Mouse (Mus musculus) embryonic facial prominence, embryonic 10.5 days (tissue): ENCODE measurements around the gene Cog6. TPM values are rescaled to one million over a fixed set of nuclear protein-coding genes. Genes with fewer than 3 reads are reported as not detected.
A peak's percentile ranks its signal among the peaks of the same experiment; 100 is the strongest.

ENCODE experiments used
- DNase-seq: peaks from one replicate; pipeline ENCODE4 v3.0.0-alpha.2; 2017; ENCODE audit warnings: low spot score
- H3K27ac ChIP-seq: fragments of 300-500 bp; sonication (generic); replicated peaks from 2 replicates; pipeline ENCODE4 v1.5.1; 2016; ENCODE audit warnings: mild to moderate bottlenecking
- H3K27me3 ChIP-seq: fragments of 300-500 bp; sonication (generic); replicated peaks from 2 replicates; pipeline ENCODE4 v1.6.1; 2016; ENCODE audit warnings: low read depth, mild to moderate bottlenecking; ENCODE audit not compliant: poor library complexity, severe bottlenecking
- H3K36me3 ChIP-seq: fragments of 300-500 bp; sonication (generic); replicated peaks from 2 replicates; pipeline ENCODE4 v1.6.1; 2016; ENCODE audit warnings: mild to moderate bottlenecking, moderate library complexity
- H3K4me1 ChIP-seq: fragments of 300-500 bp; sonication (generic); 2 replicates; pipeline ENCODE4 v1.6.1; 2016
- H3K4me3 ChIP-seq: fragments of 300-500 bp; sonication (generic); 2 replicates; pipeline ENCODE4 v1.5.1; 2016; ENCODE audit warnings: mild to moderate bottlenecking, moderate library complexity
- H3K9me3 ChIP-seq: fragments of 300-500 bp; sonication (generic); 2 replicates; pipeline ENCODE4 v1.6.1; 2016; ENCODE audit warnings: mild to moderate bottlenecking
- WGBS: fragments of 180-500 bp; shearing (Covaris S2); methylation state at CpG from one replicate; pipeline ENCODE4 v1.1.7; 2016; 5-methylcytosine and 5-hydroxymethylcytosine counted together
- polyA plus RNA-seq: library from polyadenylated mRNA; unstranded; fragments of >200 nt; fragmentation: Nextera tagmentation; extraction: Ambion mirVana; gene quantifications from 2 replicates; pipeline ENCODE4 v1.2.1, GENCODE M21; 2016

Cog6 gene
- polyA plus RNA-seq, 1 experiment from 2014 or later = 37.1 TPM

DNA sequence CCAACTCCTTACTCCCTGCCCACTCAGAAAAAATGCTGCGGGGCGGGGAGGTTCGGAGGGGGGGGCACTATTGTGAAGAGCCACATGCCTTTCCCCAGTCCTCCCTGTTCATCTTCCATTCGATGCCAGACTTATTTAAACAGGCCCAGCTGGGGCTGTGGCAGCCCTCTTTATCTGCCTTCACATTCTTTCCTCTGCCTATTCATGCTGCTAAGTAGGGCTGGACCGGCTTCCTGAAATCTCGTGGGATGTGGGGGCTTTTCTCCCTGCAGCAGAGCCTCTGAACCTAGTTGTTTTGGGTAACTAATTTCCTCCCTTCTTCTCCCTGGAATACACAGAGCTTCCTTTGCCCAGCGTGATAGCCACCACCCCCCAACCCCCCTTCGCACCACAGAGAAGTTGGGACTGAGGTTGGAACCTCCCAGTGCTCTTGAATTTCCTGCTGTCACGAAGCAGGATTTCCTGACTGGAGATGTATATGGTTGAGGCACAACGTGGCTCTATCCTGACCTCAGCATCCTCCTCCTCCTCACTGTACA, 61.5 kb downstream of the Cog6 start:
- Histone ChIP-seq H3K27me3 (no peaks in the 10 kb centered on the region), H3K4me1 (peaks cover 13% of the 10 kb centered on the region), H3K4me3 (no peak overlapping the region), H3K36me3 (no peaks in the 10 kb centered on the region), H3K9me3 (no peaks in the 10 kb centered on the region), H3K27ac (peak overlapping the region; percentile 70)
- WGBS = 18% methylated on average over 10 of the region's 10 CpGs
- DNase-seq = peak; percentile 34

DNA sequence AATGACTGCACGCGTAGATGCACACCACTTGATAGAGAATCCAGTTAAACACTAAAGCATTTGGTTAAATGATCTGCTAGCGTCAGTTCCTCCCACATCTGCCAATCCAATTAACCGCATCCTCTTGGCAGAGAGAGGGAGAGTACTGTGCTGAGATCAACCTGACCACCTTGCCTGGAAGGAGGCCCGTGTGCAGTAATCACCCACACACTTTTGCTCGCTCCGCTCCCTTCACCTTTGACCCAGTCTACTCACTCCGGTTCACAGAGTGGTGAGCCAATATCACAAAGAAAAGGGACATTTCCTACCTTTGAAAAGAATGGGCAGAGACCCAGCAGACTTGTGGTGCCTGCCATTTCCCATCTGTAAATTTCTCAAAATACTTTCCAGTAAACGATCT, 62.4 kb downstream of the Cog6 start:
- H3K9me3 ChIP-seq = no peaks in the 10 kb centered on the region
- H3K27me3 ChIP-seq = no peaks in the 10 kb centered on the region
- H3K27ac ChIP-seq = no peak overlapping the region
- H3K4me3 ChIP-seq = no peak overlapping the region
- H3K4me1 ChIP-seq = peaks cover 13% of the 10 kb centered on the region
- 66% methylated on average over 9 of the region's 9 CpGs for WGBS
- H3K36me3 ChIP-seq = no peaks in the 10 kb centered on the region
- no peak for DNase-seq

DNA sequence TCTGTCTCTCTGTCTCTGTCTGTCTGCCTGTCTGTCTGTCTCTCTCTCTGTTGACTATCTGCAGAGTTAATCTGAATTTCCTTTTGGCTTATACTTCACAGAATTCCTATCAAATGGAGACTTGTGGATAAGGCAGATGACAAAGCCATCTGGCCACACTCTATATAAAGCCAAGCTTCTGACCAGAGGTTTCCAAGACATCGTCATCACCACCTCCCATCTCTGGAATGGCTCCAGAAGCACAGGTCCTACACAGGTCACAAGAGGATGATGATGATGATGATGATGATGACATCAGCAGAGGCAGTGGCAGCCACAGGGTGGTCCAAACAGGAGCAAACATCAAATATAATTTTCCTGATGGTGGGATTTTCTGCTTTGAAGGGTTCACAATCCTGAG, 63.2 kb downstream of the Cog6 start:
- Histone ChIP-seq H3K36me3 (no peaks in the 10 kb centered on the region), H3K9me3 (no peaks in the 10 kb centered on the region), H3K27ac (no peak overlapping the region), H3K4me1 (peaks cover 13% of the 10 kb centered on the region), H3K27me3 (no peaks in the 10 kb centered on the region), H3K4me3 (no peak overlapping the region)
- WGBS = 90% methylated on average over 1 of the region's 1 CpGs
- DNase-seq = no peak

DNA sequence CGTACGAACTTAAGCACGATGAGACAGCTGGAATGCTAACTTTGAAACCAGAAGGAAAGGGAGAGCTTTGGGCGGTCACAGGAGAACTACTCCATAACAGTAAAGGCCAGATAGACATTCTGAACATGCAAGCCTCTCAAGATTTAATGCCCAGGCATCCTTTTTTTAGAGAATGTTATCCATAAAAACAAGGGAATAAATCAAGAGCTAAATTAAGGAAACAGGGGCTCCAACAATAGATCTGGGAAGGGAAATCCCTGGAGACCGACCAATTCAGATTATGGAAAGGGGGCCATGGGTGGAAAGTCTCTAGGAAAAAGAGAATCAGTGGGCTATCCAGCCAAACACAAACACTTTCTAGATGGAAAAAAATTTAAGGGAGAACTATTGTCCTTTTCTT, 68.2 kb downstream of the Cog6 start:
- 95% methylated on average over 5 of the region's 5 CpGs for WGBS
- Histone ChIP-seq H3K9me3 (no peaks in the 10 kb centered on the region), H3K36me3 (no peaks in the 10 kb centered on the region), H3K4me3 (no peak overlapping the region), H3K4me1 (no peaks in the 10 kb centered on the region), H3K27ac (no peak overlapping the region), H3K27me3 (no peaks in the 10 kb centered on the region)
- DNase-seq = no peak

DNA sequence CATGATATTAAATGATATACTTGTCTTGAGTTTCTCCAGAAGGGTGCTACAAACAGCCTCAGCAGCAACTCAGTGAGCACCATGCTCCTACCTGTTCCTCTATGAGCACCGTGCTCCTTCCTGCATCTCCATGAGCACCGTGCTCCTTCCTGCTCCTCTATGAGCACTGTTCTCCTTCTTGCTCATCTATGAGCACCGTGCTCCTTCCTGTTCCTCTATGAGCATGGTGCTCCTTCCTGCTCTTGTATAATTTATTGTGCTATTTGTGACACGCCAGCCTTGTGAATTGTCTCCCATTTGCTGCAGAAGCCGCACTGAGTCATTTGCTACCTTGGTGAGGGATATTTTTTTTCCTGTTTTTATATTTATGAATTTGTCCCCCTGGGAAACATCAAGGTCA, 69.6 kb downstream of the Cog6 start:
- no peaks in the 10 kb centered on the region for H3K4me1 ChIP-seq
- H3K4me3 ChIP-seq = no peak overlapping the region
- no peaks in the 10 kb centered on the region for H3K27me3 ChIP-seq
- no peak for DNase-seq
- H3K27ac ChIP-seq = no peak overlapping the region
- 88% methylated on average over 5 of the region's 5 CpGs for WGBS
- H3K36me3 ChIP-seq = no peaks in the 10 kb centered on the region
- H3K9me3 ChIP-seq = no peaks in the 10 kb centered on the region

DNA sequence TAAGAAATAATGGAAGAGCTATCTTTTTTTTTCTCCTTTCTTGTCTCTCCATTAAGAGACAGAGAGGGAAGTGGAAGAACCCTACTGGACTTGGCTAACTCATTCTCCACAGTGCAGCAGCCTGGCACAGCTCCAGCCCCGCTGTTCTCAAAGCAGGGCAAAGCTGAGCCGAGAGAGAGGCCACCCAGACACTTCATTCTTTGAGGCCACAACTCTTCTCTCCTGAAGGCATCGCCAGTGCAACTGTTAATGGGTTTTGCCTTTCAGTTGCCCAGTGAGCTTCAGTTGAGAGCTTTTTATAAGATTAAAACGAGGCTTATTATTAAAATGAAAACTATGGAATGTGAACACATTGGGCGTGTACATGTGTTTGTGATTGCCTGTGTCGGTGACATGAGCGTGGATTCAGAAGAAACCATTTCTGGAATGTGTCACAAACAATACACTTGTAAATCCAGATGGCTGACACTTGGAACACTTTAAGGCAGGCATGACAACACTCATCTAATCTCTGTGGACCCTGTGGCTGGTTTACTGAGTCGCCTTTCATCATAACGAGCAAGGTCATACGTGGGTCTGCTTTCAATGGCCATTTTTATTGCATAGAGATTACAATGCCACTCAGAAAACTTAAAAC, 76.1 kb downstream of the Cog6 start:
- no peak overlapping the region for H3K4me3 ChIP-seq
- 54% methylated on average over 10 of the region's 10 CpGs for WGBS
- no peaks in the 10 kb centered on the region for H3K36me3 ChIP-seq
- H3K4me1 ChIP-seq = peaks cover 20% of the 10 kb centered on the region
- no peak for DNase-seq
- H3K9me3 ChIP-seq = no peaks in the 10 kb centered on the region
- H3K27me3 ChIP-seq = no peaks in the 10 kb centered on the region
- no peak overlapping the region for H3K27ac ChIP-seq

DNA sequence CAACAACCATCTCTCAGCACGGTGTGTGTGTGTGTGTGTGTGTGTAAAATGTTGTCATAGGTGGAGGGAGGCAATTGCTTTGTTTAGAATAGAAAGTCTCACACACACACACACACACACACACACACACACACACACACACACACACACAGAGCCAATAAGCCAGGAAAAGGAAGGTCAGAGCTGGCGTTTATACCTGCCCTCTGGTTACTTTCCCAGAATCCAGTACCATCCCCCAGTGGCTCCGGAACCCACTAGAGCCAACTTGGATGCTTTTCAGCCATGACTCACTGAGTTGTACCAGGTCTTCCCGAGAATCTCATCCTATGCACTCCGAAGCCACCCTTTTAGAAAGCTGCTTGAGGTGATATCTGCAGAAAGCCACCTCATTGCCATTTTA, 78.6 kb downstream of the Cog6 start:
- Histone ChIP-seq H3K27ac (no peak overlapping the region), H3K36me3 (no peaks in the 10 kb centered on the region), H3K4me3 (no peak overlapping the region), H3K9me3 (no peaks in the 10 kb centered on the region), H3K27me3 (no peaks in the 10 kb centered on the region), H3K4me1 (peaks cover 20% of the 10 kb centered on the region)
- DNase-seq = no peak
- 79% methylated on average over 5 of the region's 5 CpGs for WGBS

DNA sequence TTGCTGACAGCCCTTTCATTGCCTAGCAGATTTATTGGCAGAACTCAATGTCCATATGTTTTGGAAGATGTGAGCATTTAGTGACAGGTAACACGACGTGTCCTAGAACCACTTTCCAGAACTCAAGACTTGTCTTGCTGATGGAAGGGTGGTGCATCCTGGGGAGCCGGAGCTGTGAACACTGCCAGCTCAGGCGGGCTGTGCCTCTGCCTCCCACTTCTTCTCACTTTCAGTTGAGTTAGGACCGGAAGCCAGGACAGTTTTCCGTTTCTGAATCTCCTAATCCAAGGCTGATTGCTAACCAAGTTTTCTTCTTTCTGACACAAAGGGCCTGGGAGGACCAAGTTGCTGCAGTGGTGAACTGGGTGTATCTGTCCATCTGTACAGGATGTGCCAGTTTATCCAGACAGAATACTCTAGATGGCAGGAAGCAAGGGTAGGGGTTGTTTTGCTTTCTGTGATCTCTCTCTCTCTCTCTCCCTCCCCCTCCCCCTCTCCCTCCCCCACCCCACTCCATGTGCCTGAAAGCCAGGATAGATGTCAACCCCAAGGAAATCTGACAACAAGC, 79.2 kb downstream of the Cog6 start:
- Histone ChIP-seq H3K27me3 (no peaks in the 10 kb centered on the region), H3K4me3 (no peak overlapping the region), H3K9me3 (no peaks in the 10 kb centered on the region), H3K27ac (0 out of 2 replicates have a peak overlapping the region, but pooled peaks have one; percentile 27), H3K36me3 (no peaks in the 10 kb centered on the region), H3K4me1 (peaks cover 20% of the 10 kb centered on the region)
- no peak for DNase-seq
- WGBS = 75% methylated on average over 6 of the region's 6 CpGs

DNA sequence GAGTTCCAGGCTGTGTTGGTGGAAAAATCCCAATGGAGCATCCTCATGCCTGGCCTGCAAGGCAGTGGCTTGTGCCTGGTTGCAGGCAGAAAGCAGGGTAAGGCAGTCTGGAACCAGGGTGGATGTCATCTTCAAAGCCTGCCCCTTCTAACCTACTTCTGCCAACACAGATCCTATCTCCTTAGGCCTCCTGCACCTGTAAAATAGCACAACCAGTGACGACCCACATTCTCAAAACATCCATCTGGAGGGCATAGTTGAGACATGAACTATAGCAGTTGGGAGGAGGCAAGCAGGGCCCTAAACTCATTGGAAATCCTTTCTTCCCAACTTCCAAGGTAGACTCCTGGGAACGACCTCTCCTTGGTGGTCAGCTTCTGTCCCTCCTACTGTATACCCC, 85.1 kb downstream of the Cog6 start:
- H3K27me3 ChIP-seq = no peaks in the 10 kb centered on the region
- no peaks in the 10 kb centered on the region for H3K9me3 ChIP-seq
- H3K27ac ChIP-seq = no peak overlapping the region
- DNase-seq = no peak
- no peaks in the 10 kb centered on the region for H3K36me3 ChIP-seq
- WGBS = 87% methylated on average over 2 of the region's 2 CpGs
- H3K4me3 ChIP-seq = no peak overlapping the region
- H3K4me1 ChIP-seq = peaks cover 13% of the 10 kb centered on the region

Other genes with a start within 250 kb of the Cog6 start
- gene Lhfp, start 24.3 kb upstream of the Cog6 start, polyA plus RNA-seq = 20.6 and 26.1 TPM in 2 replicates